Comparison of ENCODE assay signal across 27 mouse cellular contexts in genomic region chr7:65516903-65517302, GRCm38 (mm10). TPM values are rescaled to one million over a fixed set of nuclear protein-coding genes. Genes with fewer than 3 reads are reported as not detected.
DNase-seq lines count a peak whose midpoint lies in the region; ATAC-seq and TF ChIP-seq lines count a peak whose summit lies in the region.
"Had no signal": no experiment of that assay in that cellular context is flagged by ENCODE, and none has a peak within 500 bp of the region (broad histone marks: within the 10 kb centered on the region; RNA-seq: fewer than 3 reads in every experiment).

No protein-coding gene starts in this region.

- peak overlapping the region; percentile 86 for H3K27ac ChIP-seq in layer of hippocampus, adult 2 months
- H3K27ac ChIP-seq in forebrain, embryonic 14.5 days (ENCODE audit: low read depth, low read length) = no peak overlapping the region
- H3K27ac ChIP-seq: embryonic facial prominence, embryonic 15.5 days; hindbrain, embryonic 15.5 days; intestine, embryonic 15.5 days; limb, embryonic 15.5 days; liver, embryonic 14.5 days; neural tube, embryonic 13.5 days had no signal

- 6% methylated on average over 8 of the region's 8 CpGs for WGBS in forebrain, embryonic 14.5 days

- H3K4me2 ChIP-seq in forebrain, embryonic 14.5 days (ENCODE audit: low read length) = peak overlapping the region; percentile 20; the same call in 1 of the 2 replicates
- H3K4me2 ChIP-seq: embryonic facial prominence, embryonic 15.5 days; hindbrain, embryonic 15.5 days; intestine, embryonic 15.5 days; limb, embryonic 15.5 days; neural tube, embryonic 13.5 days had no signal

- no peak overlapping the region for H3K9ac ChIP-seq in forebrain, embryonic 14.5 days (ENCODE audit: low read length)
- H3K9ac ChIP-seq: embryonic facial prominence, embryonic 15.5 days; hindbrain, embryonic 15.5 days; intestine, embryonic 15.5 days; limb, embryonic 15.5 days; liver, embryonic 14.5 days; neural tube, embryonic 13.5 days had no signal

- H3K27me3 ChIP-seq in forebrain, embryonic 14.5 days (replicated peaks; ENCODE audit: control insufficient read depth, insufficient read depth, low read length) = no peaks in the 10 kb centered on the region
- H3K27me3 ChIP-seq: hindbrain, embryonic 15.5 days; intestine, embryonic 15.5 days; neural tube, embryonic 13.5 days had no signal

- no peaks in the 10 kb centered on the region for H3K36me3 ChIP-seq in forebrain, embryonic 14.5 days (ENCODE audit: control insufficient read depth, insufficient read depth, low read length)
- H3K36me3 ChIP-seq: embryonic facial prominence, embryonic 15.5 days; hindbrain, embryonic 15.5 days; intestine, embryonic 15.5 days; limb, embryonic 15.5 days; neural tube, embryonic 13.5 days had no signal

- ATAC-seq in forebrain, embryonic 14.5 days = no peak
- ATAC-seq: activated CD4-positive, CD25-positive, alpha-beta regulatory T cell, adult 4 months; intestine, embryonic 15.5 days; midbrain, embryonic 16.5 days had no signal

- H3K9me3 ChIP-seq in forebrain, embryonic 14.5 days (replicated peaks; ENCODE audit: control insufficient read depth, low read length) = no peaks in the 10 kb centered on the region
- H3K9me3 ChIP-seq: embryonic facial prominence, embryonic 15.5 days; hindbrain, embryonic 15.5 days; intestine, embryonic 15.5 days; limb, embryonic 15.5 days; neural tube, embryonic 13.5 days had no signal

- no peak for TF ChIP-seq CTCF in layer of hippocampus, adult 2 months (conservative IDR thresholded peaks at IDR 0.05)

- H3K4me1 ChIP-seq in forebrain, embryonic 14.5 days (ENCODE audit: control insufficient read depth, insufficient read depth, low read length) = no peaks in the 10 kb centered on the region; the same call in 1 of the 2 replicates
- H3K4me1 ChIP-seq: embryonic facial prominence, embryonic 15.5 days; limb, embryonic 15.5 days had no signal

- no peak for DNase-seq in layer of hippocampus, adult 2 months (ENCODE audit: low spot score in 2 of 2)
- DNase-seq in layer of hippocampus, adult 9-10 months (ENCODE audit: low spot score) = no peak
- peak; percentile 46 for DNase-seq in retina, postnatal 1 day
- no peak for DNase-seq in retina, embryonic 14.5 days (ENCODE audit: low spot score)
- DNase-seq in forebrain, embryonic 14.5 days (ENCODE audit: low spot score) = peak; percentile 46
- no peak for DNase-seq in thymus, postnatal 36 days
- DNase-seq in kidney, adult 11 months = no peak
- DNase-seq in left cerebral cortex, adult 18-20 months (ENCODE audit: low spot score in 2 of 2) = no peak
- DNase-seq: adrenal gland, postnatal 10 days; cerebellum, adult 8-10 months; cerebellum, postnatal 36 days; gastrocnemius, postnatal 36 days; heart, postnatal 4 days; kidney, adult 9 months; kidney, postnatal 25 days; left cerebral cortex, postnatal 4 days; thymus, adult 18-20 months; thymus, postnatal 4 days had no signal

- H3K4me3 ChIP-seq in layer of hippocampus, adult 2 months = peak overlapping the region; percentile 3; the same call in 1 of the 2 replicates
- no peak overlapping the region for H3K4me3 ChIP-seq in forebrain, embryonic 14.5 days (ENCODE audit: low read depth, low read length)
- H3K4me3 ChIP-seq: embryonic facial prominence, embryonic 15.5 days; hindbrain, embryonic 15.5 days; intestine, embryonic 15.5 days; limb, embryonic 15.5 days; myocyte; neural tube, embryonic 13.5 days had no signal

RNA-seq across cellular contexts. Expression of gene Tjp1, which starts 10.7 kb away (rescaled TPM):
- 100 to 1,000 TPM; 141 to 174 TPM for total RNA-seq in layer of hippocampus, adult 2 months (2021)
- polyA plus RNA-seq in forebrain, embryonic 14.5 days (2014; fragmentation: Nextera tagmentation; extraction: Ambion mirVana) = 15.0 and 16.2 TPM in 2 replicates
- total RNA-seq in left cerebral cortex, adult 18-20 months (2021) = 100 to 1,000 TPM; 146 to 152 TPM
- polyA plus RNA-seq: activated CD4-positive, CD25-positive, alpha-beta regulatory T cell, adult 4 months had no signal

Comparison
In these comparisons a context has a peak if more than half of its experiments do, and no peak if none do; other contexts are left out.
1. DNase-seq: peak in retina, postnatal 1 day (single experiment) and forebrain, embryonic 14.5 days (single experiment); none in layer of hippocampus, adult 2 months (0 of 2), layer of hippocampus, adult 9-10 months (single experiment), retina, embryonic 14.5 days (single experiment), thymus, postnatal 36 days (0 of 2), kidney, adult 11 months (single experiment) and left cerebral cortex, adult 18-20 months (0 of 2).